Mouse (Mus musculus) limb, embryonic 10.5 days (tissue): ENCODE measurements around the gene Slc17a7. TPM values are rescaled to one million over a fixed set of nuclear protein-coding genes. Genes with fewer than 3 reads are reported as not detected.

Experiments used
- DNase-seq: peaks from one replicate; pipeline ENCODE4 v3.0.0-alpha.2; 2017; ENCODE audit warnings: low spot score
- H3K27ac ChIP-seq: fragments of 300-500 bp; sonication (generic); 2 replicates; pipeline ENCODE4 v1.5.1; 2016; ENCODE audit warnings: mild to moderate bottlenecking
- H3K27me3 ChIP-seq: fragments of 300-500 bp; sonication (generic); 2 replicates; pipeline ENCODE4 v1.6.1; 2016; ENCODE audit warnings: low read depth, mild to moderate bottlenecking; ENCODE audit not compliant: poor library complexity, severe bottlenecking
- H3K36me3 ChIP-seq: fragments of 300-500 bp; sonication (generic); 2 replicates; pipeline ENCODE4 v1.6.1; 2016; ENCODE audit warnings: mild to moderate bottlenecking, moderate library complexity
- H3K4me1 ChIP-seq: fragments of 300-500 bp; sonication (generic); 2 replicates; pipeline ENCODE4 v1.6.1; 2016
- H3K4me3 ChIP-seq: fragments of 300-500 bp; sonication (generic); 2 replicates; pipeline ENCODE4 v1.5.1; 2016; ENCODE audit warnings: mild to moderate bottlenecking, moderate library complexity
- H3K9me3 ChIP-seq: fragments of 300-500 bp; sonication (generic); replicated peaks from 2 replicates; pipeline ENCODE4 v1.6.1; 2016; ENCODE audit warnings: mild to moderate bottlenecking
- WGBS: fragments of 180-500 bp; shearing (Covaris S2); methylation state at CpG from one replicate; pipeline ENCODE4 v1.1.7; 2016; 5-methylcytosine and 5-hydroxymethylcytosine counted together
- microRNA counts: library from miRNA; unstranded; fragments of <30 nt; microRNA quantifications from one replicate; lab custom pipeline; 2017
- microRNA-seq: library from miRNA; unstranded; fragments of <30 nt; microRNA quantifications from one replicate; pipeline ENCODE4, GENCODE M21; 2017
- polyA plus RNA-seq: library from polyadenylated mRNA; unstranded; fragments of >200 nt; fragmentation: Nextera tagmentation; extraction: Ambion mirVana; gene quantifications from 2 replicates; pipeline ENCODE4 v1.2.1, GENCODE M21; 2016

The Slc17a7 gene
- polyA plus RNA-seq, 1 experiment from 2014 or later = 0.06 TPM

- H3K9me3 ChIP-seq = no peaks in the 10 kb centered on the region
- no peaks in the 10 kb centered on the region for H3K36me3 ChIP-seq
- H3K27ac ChIP-seq = no peak overlapping the region
- H3K27me3 ChIP-seq = peaks cover 53% of the 10 kb centered on the region
- 78% methylated on average over 6 of the region's 6 CpGs for WGBS
- no peak for DNase-seq
- H3K4me1 ChIP-seq = peaks cover 12% of the 10 kb centered on the region
- H3K4me3 ChIP-seq = no peak overlapping the region
These were observed 44.5 kb downstream of the Slc17a7 start for GRCm38 (mm10) chr7:45208260-45208659.

DNA sequence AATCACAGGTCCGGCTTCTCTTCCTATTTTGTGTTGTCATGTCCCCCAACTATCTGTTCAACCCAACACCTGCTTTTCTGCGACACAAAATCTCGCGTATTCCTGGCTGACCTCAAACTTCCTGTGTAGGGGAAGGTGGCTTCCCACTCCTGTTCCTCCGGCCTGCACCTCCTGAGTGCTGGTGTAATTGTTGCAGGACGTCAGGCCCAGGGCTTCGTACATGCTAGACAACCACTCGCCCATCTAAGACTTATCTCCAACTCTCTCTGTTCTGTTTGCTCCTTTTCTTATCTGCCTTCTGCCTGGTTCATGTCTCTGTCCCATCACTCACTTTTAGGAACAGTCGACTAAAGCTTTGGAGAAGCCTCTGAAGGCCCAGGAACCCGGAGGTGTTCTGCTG, 47.3 kb downstream of the Slc17a7 start:
- H3K36me3 ChIP-seq = no peaks in the 10 kb centered on the region
- no peak for DNase-seq
- no peak overlapping the region for H3K4me3 ChIP-seq
- peaks cover 50% of the 10 kb centered on the region for H3K27me3 ChIP-seq
- no peak overlapping the region for H3K27ac ChIP-seq
- 69% methylated on average over 10 of the region's 10 CpGs for WGBS
- no peaks in the 10 kb centered on the region for H3K9me3 ChIP-seq
- peaks cover 19% of the 10 kb centered on the region for H3K4me1 ChIP-seq

DNA sequence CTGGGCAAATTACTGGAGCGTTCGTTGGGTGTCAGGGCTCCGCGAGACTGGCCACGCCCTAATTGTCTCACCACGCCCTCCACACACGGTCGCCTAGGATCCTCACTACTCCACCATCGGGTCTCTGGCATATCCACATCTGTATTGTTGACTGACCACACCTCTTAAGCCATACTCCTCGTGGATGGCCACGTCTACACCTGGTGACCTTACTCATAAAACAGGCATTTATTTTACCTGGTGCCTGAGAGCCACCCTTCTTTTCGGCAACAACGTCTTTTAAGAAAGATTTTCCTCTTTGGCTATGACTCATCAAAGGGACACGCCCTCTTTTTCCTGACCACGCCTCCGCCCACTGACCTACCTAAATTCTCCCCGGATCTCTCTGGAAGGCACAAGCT, 48.1 kb downstream of the Slc17a7 start, which contains the start of gene Dkkl1:
Dkkl1 (minus strand) TSS at position 297 of the 401 bp plus-strand sequence.
- no peak for DNase-seq
- Histone ChIP-seq H3K9me3 (no peaks in the 10 kb centered on the region), H3K36me3 (no peaks in the 10 kb centered on the region), H3K27me3 (peaks cover 50% of the 10 kb centered on the region), H3K4me3 (peak within 1 kb of the TSS; percentile 23; the same call in 1 of the 2 replicates), H3K27ac (no peak within 1 kb of the TSS), H3K4me1 (peaks cover 20% of the 10 kb centered on the region)
- WGBS = 4% methylated on average over 17 of the region's 17 CpGs

GRCm38 (mm10) chr7:45212356-45212755, 48.6 kb downstream of the Slc17a7 start:
- no peaks in the 10 kb centered on the region for H3K9me3 ChIP-seq
- no peak overlapping the region for H3K27ac ChIP-seq
- H3K4me3 ChIP-seq = 0 out of 2 replicates have a peak overlapping the region, but pooled peaks have one; percentile 23
- peaks cover 4% of the 10 kb centered on the region for H3K36me3 ChIP-seq
- H3K4me1 ChIP-seq = peaks cover 25% of the 10 kb centered on the region
- H3K27me3 ChIP-seq = peaks cover 50% of the 10 kb centered on the region
- WGBS = 75% methylated on average over 7 of the region's 7 CpGs
- no peak for DNase-seq

DNA sequence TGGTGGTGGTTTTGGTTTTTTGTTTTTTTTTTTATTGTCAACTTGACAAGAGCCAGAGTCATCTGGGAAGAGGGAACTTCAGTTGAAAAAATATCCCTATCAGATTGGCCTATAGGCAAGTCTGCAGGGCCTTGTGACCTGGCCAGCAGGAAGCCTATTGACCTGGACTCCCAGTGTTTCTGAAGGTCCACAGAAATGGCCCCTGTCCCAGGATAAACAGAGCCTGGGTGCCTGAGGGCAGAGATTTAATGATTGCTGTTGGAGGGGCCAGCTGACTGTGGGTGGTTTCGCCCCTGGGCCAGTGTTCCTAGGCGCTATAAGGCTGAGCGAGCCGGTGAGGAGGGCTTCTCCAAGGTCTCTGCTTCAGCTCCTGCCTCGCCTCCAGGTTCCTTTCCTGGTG, 50.0 kb downstream of the Slc17a7 start:
- WGBS = 53% methylated on average over 5 of the region's 5 CpGs
- Histone ChIP-seq H3K27me3 (peaks cover 48% of the 10 kb centered on the region), H3K4me1 (peaks cover 39% of the 10 kb centered on the region), H3K36me3 (peaks cover 18% of the 10 kb centered on the region), H3K27ac (no peak overlapping the region), H3K9me3 (no peaks in the 10 kb centered on the region), H3K4me3 (no peak overlapping the region)
- no peak for DNase-seq

- Histone ChIP-seq H3K4me3 (peak within 1 kb of the TSS; percentile 98), H3K27ac (peak within 1 kb of the TSS; percentile 100), H3K9me3 (no peaks in the 10 kb centered on the region), H3K27me3 (peaks cover 27% of the 10 kb centered on the region), H3K4me1 (peaks cover 54% of the 10 kb centered on the region), H3K36me3 (peaks cover 39% of the 10 kb centered on the region)
- peak; percentile 87 for DNase-seq
- WGBS = under 1% methylated on average over 54 of the region's 55 CpGs
These were observed 52.1 kb downstream of the Slc17a7 start, which contains the start of gene Tead2 for GRCm38 (mm10) chr7:45215673-45216441. Tead2 (plus strand) TSS chr7:45215753.

DNA sequence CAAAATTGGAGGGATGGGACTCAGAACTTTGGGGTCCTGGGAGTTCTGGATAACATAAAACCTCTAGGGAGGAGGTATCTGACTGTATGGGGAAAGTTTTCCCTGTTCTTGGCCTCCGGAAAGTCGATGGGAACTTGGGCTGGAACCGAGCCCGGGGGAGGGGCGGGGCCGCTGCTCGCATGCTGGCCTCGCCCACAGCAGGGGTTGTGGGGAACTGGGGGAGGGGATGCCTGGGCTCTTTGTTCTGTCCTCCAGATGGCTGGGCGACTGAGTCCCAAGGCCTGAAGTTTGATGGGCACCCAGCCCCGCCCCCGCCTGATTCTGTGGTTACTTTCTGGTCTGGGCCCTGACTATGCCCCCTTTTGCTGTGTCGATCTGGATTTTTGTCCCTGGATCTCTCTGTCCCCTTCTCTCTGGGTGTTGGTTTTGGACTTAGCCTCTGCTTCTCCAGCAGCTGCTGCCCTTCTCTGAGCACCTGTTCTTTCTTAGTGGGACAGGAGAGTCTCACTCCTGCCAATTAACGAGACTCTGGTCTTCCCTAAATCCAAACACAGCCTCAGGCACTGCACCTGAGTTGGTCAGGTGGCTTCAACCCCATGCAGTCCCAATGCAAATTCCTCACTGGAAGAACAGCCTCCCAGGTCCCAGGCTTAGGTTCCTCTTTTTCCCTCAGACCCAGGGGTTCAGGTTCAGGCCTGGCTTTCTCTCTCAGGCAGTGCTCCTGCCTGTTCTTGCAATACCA, 52.9 kb downstream of the Slc17a7 start:
- Histone ChIP-seq H3K4me3 (peak overlapping the region; percentile 98), H3K4me1 (peaks cover 55% of the 10 kb centered on the region), H3K36me3 (peaks cover 47% of the 10 kb centered on the region), H3K27ac (peak overlapping the region; percentile 100), H3K27me3 (peaks cover 19% of the 10 kb centered on the region), H3K9me3 (no peaks in the 10 kb centered on the region)
- WGBS = 2% methylated on average over 13 of the region's 13 CpGs
- DNase-seq = peak; percentile 96

- Histone ChIP-seq H3K27me3 (no peaks in the 10 kb centered on the region), H3K4me3 (no peak overlapping the region), H3K27ac (no peak overlapping the region), H3K9me3 (no peaks in the 10 kb centered on the region), H3K36me3 (peaks cover 97% of the 10 kb centered on the region), H3K4me1 (peaks cover 37% of the 10 kb centered on the region)
- 92% methylated on average over 2 of the region's 2 CpGs for WGBS
- no peak for DNase-seq
These were observed 57.9 kb downstream of the Slc17a7 start for GRCm38 (mm10) chr7:45221680-45222079.

- 94% methylated on average over 7 of the region's 7 CpGs for WGBS
- Histone ChIP-seq H3K27ac (no peak overlapping the region), H3K4me1 (peaks cover 8% of the 10 kb centered on the region)
These were observed 61.1 kb downstream of the Slc17a7 start for GRCm38 (mm10) chr7:45224826-45225225.

More at GRCm38 (mm10) chr7:45224826-45225225, 61.1 kb downstream of the Slc17a7 start:
- Histone ChIP-seq H3K27me3 (no peaks in the 10 kb centered on the region), H3K36me3 (peaks cover 100% of the 10 kb centered on the region), H3K4me3 (no peak overlapping the region; the same call in 1 of the 2 replicates), H3K9me3 (no peaks in the 10 kb centered on the region)
- DNase-seq = peak; percentile 27

MicroRNA genes within 50 kb of the gene (microRNA counts, 519-probe panel; counts per million panel counts)
- microRNA mmu-miR-150 (lab: Ali Mortazavi, UCI) = 684 counts per million, percentile 72 among the panel's probes with 10 or more counts

Small RNA genes lying within 50 kb of the gene (microRNA-seq; reads per million reads assigned to microRNA genes)
- gene Mir150 (4.1 reads per million, percentile 6 among the genes with 10 or more reads in this experiment), gene Mir5121 (22.3 reads per million, percentile 31 among the genes with 10 or more reads in this experiment), gene Mir7055 (not detected)

Other genes starting within 250 kb of the Slc17a7 start
- 78.7 and 85.3 TPM in 2 replicates for gene Ap2a1, start 234.5 kb upstream of the Slc17a7 start, polyA plus RNA-seq
- gene Tsks, start 220.7 kb upstream of the Slc17a7 start, polyA plus RNA-seq = 0.14 and 0.18 TPM in 2 replicates
- gene Cpt1c, start 189.1 kb upstream of the Slc17a7 start, polyA plus RNA-seq = 11.4 and 18.8 TPM in 2 replicates
- gene Prmt1, start 177.4 kb upstream of the Slc17a7 start, polyA plus RNA-seq = 979 and 1,027 TPM in 2 replicates
- 74.7 and 75.0 TPM in 2 replicates for gene Irf3, start 166.3 kb upstream of the Slc17a7 start, polyA plus RNA-seq
- gene Bcl2l12, start 165.2 kb upstream of the Slc17a7 start, polyA plus RNA-seq = 89.7 and 92.2 TPM in 2 replicates
- 47.8 and 50.6 TPM in 2 replicates for gene Scaf1, start 147.6 kb upstream of the Slc17a7 start, polyA plus RNA-seq
- 15.6 and 18.3 TPM in 2 replicates for gene Rras, start 146.0 kb upstream of the Slc17a7 start, polyA plus RNA-seq
- gene Prr12, start 111.1 kb upstream of the Slc17a7 start, polyA plus RNA-seq = 16.3 and 18.1 TPM in 2 replicates
- gene Nosip, start 101.5 kb upstream of the Slc17a7 start, polyA plus RNA-seq = 80.4 and 81.2 TPM in 2 replicates
- 16.8 and 24.8 TPM in 2 replicates for gene Prrg2, start 101.3 kb upstream of the Slc17a7 start, polyA plus RNA-seq
- 175 and 210 TPM in 2 replicates for gene Rcn3, start 71.7 kb upstream of the Slc17a7 start, polyA plus RNA-seq
- gene Fcgrt, start 60.1 kb upstream of the Slc17a7 start, polyA plus RNA-seq = 5.2 and 7.8 TPM in 2 replicates
- gene Rps11, start 39.5 kb upstream of the Slc17a7 start, polyA plus RNA-seq = 1,846 and 2,302 TPM in 2 replicates
- 1,210 and 1,327 TPM in 2 replicates for gene Rpl13a, start 35.2 kb upstream of the Slc17a7 start, polyA plus RNA-seq
- not detected in 2 replicates for gene Gm45713, start 27.7 kb upstream of the Slc17a7 start, polyA plus RNA-seq
- gene Flt3l, start 27.5 kb upstream of the Slc17a7 start, polyA plus RNA-seq = 1.4 and 1.5 TPM in 2 replicates
- 105 and 109 TPM in 2 replicates for gene Pih1d1, start 9.6 kb upstream of the Slc17a7 start, polyA plus RNA-seq
- gene Aldh16a1, start 9.4 kb upstream of the Slc17a7 start, polyA plus RNA-seq = 54.2 and 63.7 TPM in 2 replicates
- not detected in 2 replicates for gene Gfy, start 15.6 kb downstream of the Slc17a7 start, polyA plus RNA-seq
- gene Pth2, start 17.0 kb downstream of the Slc17a7 start, polyA plus RNA-seq = not detected in 2 replicates
- gene Ccdc155, start 40.9 kb downstream of the Slc17a7 start, polyA plus RNA-seq = 0.45 and 0.68 TPM in 2 replicates
- gene Dkkl1, start 48.2 kb downstream of the Slc17a7 start, polyA plus RNA-seq = 0.21 and 0.41 TPM in 2 replicates
- 435 and 481 TPM in 2 replicates for gene Tead2, start 51.8 kb downstream of the Slc17a7 start, polyA plus RNA-seq
- gene Cd37, start 75.2 kb downstream of the Slc17a7 start, polyA plus RNA-seq = 1.1 and 1.2 TPM in 2 replicates
- gene Slc6a16, start 77.1 kb downstream of the Slc17a7 start, polyA plus RNA-seq = 0.24 and 0.49 TPM in 2 replicates
- not detected in 2 replicates for gene Slc6a21, start 113.6 kb downstream of the Slc17a7 start, polyA plus RNA-seq
- gene Trpm4, start 169.8 kb downstream of the Slc17a7 start, polyA plus RNA-seq = 5.2 and 8.4 TPM in 2 replicates
- gene Hrc, start 171.3 kb downstream of the Slc17a7 start, polyA plus RNA-seq = 0.24 and 0.39 TPM in 2 replicates
- 2.4 and 5.3 TPM in 2 replicates for gene Ppfia3, start 203.1 kb downstream of the Slc17a7 start, polyA plus RNA-seq
- 0.40 and 0.64 TPM in 2 replicates for gene Lin7b, start 206.6 kb downstream of the Slc17a7 start, polyA plus RNA-seq
- gene Snrnp70, start 231.8 kb downstream of the Slc17a7 start, polyA plus RNA-seq = 305 and 308 TPM in 2 replicates
- 0.06 TPM in 1 of 2 replicates, not detected in the other for gene Kcna7, start 241.7 kb downstream of the Slc17a7 start, polyA plus RNA-seq
- 2.1 and 2.2 TPM in 2 replicates for gene Ntf5, start 249.7 kb downstream of the Slc17a7 start, polyA plus RNA-seq